Mouse (Mus musculus): ENCODE results near the gene Gm37240.
"Not testable (repeated sequence)": the region's sequence is repeated elsewhere in the genome, so short reads cannot be mapped to it uniquely, and the experiment has no call there.

The Gm37240 gene

DNA sequence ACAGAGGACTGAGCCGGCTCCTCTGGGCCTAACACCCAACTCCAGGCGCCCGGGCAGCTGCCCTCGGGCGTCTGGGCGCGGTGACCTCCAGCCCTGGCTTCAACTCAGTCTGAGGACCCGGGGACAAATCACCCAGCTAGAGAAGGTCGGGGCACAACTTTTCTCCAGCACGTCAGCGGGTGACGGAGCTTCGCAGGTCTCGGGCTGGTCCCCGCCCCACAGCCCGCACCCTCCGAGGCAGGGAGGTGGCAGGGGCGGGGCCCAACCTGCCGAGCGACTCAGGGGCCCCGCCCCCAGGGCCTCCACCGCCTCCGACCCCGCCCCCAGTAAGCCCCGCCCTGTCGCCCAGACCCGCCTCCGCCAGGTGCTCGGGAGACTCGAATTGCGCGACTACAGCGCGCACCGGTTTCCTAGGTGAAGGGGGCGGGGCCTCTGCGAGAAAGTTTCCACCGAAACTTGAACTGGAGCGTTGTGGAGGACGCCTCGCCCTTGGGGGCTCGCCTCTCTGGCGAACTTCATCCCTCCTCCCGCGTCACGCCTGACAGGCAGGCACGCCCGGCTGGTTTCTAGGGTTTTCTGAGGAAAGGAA, at the start of gene Gm37240, which contains the start of gene Glt28d2:
Gm37240 (minus strand) TSS at position 280 of the 589 bp plus-strand sequence.
Glt28d2 (minus strand) TSS at position 278 of the 589 bp plus-strand sequence.
- peak; percentile 96 for DNase-seq

DNA sequence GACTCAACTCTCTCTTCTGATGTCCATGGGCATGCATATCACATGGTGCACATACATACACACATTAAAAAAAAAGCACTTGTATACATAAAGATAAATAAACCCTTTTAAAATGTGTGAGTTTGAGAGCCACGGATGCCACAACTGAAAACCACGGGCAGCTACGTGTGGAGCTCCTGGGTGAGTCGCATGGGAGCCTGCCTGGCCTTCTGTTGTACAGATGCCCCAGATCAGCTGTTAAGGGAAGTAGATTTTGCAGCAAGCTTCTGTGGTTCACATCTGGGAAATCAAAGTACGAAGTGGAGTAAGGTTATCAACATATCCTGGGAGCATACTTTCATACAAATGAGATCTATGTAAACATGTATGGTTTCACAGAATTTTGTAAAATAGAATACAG, 46.3 kb upstream of the Gm37240 start:
- DNase-seq, result no peak

DNA sequence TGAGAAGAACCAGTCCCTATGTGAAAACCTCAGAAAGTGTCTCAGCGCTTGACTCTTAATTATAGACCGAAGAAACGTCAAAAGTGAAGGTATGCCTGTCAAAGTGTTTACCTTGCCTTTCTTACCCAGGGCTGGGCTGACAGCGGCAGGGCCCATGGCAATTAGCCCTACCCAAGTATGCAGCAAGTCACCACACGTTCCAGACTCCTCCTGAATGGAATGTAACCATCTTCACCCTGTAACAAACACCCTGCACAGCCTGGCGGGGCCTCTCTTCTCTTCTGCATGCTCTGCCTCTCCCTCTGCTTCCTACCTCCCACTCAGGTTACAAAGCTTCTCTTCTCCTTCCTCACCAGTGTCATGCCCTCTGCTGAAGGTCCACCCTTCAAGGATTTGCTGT, 44.5 kb upstream of the Gm37240 start:
- no peak for DNase-seq

DNA sequence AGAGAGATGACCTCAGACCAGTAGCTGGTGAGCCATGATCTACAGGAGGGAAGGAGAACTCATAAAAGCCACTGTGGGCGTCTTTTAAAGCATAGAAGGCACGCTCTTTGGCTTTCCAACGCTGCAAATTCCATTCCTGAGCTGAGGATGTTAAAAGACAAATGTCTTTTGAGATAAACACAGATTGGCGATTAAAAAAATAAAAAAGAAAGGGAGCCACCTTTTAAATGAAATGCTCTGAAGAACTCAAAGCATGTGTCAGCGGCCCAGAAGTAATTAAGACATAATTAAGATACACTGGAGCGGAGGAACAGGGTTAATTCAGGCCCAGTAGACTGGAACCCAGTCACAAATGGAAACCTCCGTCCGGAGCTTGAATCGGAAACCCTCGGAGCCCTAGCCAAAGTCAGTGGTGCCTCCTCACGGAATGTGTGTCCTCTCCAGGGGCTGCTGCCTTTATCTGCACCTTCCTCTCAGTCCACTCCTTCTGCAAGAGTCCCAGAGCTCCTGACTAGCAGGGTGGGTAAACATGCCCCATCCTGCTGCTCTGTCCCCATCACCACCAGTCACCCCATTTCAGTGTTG, 43.4 kb upstream of the Gm37240 start:
- no peak for DNase-seq

DNA sequence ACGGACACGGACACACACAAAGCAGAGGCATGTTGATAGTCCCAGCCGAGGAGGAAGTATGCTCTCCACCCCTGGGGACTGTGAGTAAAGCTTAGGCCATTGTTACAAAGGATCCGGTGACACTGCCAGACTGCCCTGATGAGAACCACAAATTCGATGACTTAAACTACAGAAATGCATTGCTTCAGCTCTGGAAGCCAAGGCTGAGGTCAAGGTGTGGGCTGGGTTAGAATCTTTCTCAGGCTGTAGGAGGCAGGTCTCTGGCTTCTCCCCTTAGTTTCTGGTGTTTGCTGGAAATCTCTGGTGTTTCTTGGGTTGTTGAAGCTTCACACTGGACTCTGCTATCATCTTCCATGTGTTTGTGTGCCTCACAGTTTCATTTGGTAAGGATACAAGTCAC, 42.4 kb upstream of the Gm37240 start:
- DNase-seq, result no peak

DNA sequence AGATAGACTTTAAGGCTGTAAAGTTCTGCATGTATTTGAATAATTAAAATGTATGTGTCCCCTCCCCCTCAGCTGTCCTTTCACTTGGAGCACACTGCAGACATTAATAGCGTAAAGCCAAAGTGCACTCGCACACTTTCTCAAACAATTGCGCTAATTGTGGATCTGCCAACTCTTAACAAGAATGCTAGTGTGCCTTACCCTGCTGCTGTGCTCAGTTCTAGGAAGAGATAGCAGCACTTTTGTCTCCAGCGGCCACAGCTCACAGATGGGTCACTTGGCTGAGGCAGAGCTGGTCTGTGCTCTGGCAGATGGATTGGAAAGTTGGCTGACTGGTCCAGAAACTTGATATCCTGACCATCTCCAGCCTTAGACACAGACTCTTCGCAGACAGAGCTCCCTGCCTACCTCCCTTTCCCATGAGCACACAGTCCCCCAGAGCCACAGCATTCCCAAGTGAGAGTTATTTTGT, 40.9 kb upstream of the Gm37240 start:
- DNase-seq, result no peak

DNA sequence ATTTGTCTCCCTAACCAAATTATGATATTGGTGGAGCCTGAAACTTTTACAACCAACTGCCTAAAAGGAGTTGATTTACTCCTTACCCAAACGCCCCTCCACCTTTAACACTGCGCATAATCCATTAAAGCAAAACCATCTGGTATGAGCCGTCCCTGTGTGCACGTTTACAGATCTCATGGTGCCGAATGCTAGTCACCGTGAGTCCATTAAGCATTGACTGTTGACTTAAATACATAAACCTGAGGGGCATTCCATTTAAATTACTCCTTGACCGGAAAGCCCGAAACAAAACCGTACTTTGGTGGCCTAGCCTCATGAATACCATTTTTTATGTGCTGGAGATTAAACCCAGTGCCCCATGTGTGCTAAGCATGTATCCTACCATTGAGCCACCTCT, 40.0 kb upstream of the Gm37240 start:
- DNase-seq, result no peak

DNA sequence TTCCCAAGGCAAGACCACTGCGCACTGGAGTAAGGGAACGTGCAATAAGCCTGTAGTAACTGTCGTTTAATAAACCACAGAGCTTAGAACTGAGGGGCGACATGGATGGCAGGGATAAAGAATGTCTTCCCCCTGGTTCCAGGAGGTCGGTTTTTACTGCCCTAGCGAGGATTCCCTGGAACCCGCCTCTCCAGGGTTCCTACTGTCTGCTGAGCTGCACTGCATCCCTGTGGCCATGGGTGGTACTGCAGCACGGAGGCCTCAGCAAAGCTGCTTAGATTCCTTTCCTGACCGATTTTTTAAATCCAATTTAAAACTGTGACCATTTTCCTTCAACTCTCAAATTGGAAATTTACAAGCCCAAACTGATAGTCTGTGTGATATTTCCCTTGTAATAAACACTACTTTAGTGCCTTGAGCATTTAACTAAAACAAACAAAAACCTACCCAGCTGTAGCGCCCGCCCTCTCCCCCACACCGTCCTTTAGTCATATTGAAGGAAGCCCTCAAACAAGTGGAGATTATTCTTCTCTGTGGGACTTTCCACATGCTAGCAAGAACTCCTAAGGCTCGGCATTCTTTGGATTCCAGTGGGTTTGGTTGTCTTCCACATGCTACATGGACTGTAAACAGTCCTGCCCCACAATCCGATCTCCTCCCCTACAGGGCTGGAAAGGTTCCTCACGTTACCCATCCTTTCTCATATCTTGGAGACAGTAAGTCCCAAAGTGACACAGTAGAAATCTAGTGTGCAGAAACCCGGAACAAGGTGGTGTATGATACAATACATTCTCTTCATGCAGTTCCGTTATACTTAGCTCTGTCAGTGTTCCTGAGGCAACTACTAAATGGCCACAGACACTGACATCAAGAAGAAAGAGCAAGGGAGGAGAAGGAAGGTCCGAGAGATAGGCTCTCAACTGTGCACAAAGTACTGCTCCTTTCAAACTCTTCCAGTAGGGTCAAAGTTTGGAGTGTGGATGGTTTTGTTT, 36.9 kb upstream of the Gm37240 start:
- peak; percentile 82 for DNase-seq

DNA sequence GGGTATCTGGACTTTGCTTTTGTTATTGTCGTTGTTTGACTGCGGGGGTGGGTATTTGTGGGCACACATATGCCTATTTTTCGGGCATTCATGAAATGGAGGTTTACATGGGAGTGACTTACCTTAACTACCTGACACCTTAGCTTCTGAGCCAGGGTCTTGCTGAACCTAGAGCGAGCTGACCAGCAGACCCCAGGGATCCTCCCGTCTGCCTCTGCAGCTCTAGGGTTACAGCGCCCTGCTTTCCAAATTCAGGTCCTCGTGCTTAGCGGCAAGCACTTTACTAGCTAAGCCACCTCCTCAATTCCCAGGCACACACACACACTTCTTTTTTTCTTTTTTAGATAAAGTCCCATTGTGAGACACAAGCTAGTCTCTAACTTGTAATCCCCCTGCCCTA, 36.0 kb upstream of the Gm37240 start:
- DNase-seq, result no peak

DNA sequence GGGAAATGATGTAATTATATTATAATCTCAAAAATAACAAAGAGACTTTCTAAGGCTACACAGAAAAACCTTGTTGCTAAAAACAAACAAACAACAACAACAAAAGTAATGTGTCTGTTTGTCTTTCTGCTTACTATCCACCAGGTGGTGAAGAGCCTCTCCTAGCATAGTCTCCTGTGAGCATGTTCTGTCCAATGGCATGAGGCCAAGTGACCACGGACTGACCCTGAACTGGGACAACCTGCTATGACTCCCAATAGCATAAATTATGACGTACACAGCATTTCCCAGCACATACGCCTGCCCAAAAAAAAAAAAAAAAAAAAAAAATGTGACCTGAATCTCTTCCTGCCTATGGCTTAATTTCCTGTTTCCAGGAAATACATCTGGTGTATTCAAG, 35.0 kb upstream of the Gm37240 start:
- DNase-seq, result peak; percentile 74

DNA sequence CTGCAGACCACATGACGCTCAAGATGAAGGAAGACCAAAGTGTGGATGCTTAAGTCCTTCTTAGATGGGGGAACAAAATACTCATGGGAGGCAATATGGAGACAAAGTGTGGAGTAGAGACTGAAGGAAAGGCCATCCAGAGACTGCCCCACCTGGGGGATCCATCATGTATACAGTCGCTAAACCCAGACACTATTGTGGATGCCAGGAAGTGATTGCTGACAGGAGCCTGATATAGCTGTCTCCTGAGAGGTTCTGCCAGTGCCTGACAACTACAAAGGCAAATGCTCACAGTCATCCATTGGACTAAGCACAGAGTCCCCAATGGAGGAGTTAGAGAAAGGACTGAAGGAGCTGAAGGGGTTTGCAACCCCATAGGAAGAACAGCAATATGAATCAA, 33.4 kb upstream of the Gm37240 start:
- DNase-seq, result not testable (repeated sequence)

DNA sequence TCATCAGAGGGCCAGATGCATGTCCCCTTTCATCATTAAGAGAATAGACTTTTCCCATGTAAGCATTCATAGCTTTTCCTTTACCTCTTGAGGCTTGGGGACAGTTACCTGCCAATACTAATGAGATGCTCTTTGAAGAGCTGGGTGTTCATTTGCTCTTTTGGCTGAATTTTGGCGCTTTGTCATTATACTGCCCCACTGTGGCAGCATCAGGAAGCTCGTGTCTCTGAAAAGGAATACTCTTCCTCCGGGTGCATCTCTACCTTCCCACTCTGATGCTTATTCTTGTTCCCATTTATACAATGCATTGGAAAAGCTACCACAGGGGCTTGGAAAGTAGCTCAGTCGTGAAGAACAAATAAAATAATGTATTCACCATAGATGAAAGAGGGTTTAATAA, 30.3 kb upstream of the Gm37240 start:
- peak; percentile 56 for DNase-seq

DNA sequence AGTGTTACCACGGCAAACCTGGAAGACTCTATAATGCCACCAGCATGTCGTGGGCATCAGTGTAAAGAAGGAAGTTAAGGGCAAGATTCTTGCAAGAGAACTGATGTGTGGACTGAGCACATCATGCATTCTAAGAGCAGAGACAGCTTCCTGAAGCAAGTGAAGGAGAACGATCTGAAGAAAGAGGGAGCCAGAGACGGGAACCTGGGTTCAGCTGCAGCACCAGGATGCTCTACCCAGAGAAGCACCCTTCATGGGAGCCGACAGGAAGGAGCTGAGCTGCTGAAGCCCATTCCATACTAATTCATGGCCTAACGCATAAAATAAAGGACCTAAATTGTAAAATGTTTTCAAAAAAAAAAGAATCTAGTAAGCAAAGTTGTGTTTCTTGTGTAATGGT, 27.5 kb upstream of the Gm37240 start:
- no peak for DNase-seq

DNA sequence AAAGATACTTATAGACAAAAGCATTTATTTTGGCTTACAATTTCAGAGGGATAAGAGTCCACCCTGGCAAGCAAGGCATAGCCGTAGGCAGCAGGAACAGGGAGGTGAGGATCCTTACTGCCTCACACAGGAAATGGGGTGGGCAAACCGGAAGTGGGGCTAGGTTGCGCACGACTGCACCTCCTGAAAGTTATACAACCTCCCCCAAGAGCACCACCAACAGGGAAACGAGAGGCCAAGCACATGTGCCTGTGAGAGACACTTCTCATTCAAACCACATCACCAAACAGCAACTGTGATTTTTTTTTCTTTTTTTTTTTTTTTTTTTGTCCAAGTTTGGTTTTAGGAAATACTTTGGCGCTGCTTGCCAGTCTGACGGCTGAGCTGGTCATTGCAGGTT, 19.8 kb upstream of the Gm37240 start:
- DNase-seq, result no peak

DNA sequence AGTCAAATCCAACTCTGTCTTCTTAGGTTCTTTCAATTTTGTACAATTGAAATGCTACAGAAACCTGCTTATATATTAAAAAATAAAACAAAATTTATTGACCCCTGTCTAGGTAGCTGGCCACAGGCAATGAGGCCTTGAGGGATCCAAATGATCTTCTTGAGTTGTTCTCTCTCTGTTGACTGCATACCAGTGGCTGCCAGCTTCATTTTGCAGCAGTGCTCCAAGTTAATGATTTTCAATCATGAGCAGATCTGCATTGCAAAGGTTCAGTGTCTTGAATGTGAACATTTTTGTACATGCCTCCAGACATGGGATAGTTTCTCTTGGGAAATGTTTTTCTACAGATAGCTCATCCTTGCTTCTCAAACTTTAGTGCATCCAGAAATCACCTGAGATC, 17.1 kb upstream of the Gm37240 start:
- DNase-seq, result peak; percentile 46

DNA sequence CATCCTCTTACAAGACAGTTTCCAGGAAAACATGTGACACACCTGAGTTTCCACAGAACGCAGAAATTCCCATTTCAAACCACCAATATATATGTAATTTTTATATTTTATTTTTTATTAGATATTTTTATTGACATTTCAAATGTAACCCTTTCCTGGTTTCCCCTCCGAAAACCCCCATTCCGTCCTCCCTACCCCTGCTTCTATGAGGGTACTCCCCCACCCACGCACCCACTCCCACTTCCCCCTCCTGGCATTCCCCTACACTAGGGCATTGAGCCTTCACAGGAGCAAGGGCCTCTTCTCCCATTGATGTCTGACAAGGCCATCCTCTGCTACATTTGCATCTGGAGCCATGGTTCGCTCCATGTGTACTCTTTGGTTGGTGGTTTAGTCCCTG, 7.7 kb upstream of the Gm37240 start:
- DNase-seq, result no peak

DNA sequence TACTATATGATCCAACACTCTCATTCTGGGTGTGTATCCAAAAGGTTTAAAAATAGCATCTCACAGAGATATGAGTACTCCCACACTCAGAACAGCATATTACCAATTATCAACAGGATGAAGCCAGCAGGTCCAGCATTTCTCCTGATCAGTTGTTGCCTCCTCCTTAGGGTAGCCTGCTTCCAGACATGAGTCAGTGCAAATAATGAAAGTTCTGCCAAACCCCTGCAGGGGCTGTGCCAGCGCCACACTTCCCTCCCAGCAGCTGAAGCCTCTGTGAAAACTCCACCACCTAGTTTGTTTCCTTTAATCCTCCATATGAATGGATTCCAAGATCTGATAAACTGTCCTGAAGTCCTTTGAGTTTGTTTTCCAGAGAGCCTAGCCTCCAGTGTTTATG, 4.3 kb upstream of the Gm37240 start:
- no peak for DNase-seq

DNA sequence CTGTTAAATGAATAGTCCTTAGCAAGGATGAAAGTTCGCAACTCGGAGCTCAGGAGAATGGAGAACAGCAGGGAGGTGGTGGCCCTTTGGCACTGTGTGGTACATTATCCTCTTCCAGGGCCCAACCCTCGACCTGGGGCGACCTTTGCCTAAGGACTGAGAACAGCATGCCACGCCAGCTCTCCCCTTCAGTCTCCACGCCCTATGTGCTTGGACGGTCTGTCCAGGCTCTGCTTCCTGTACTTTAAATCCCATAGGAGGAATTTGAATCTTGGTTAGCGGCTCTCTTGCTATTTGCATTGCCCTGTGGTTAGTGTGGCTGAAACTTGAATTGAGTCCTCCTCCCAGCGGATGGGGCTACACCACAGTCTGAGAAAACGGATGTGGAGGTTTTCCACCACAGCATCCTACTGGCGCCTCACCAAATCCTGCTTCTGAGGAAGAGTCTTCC, 928 bp upstream of the Gm37240 start:
- DNase-seq, result peak; percentile 71

DNA sequence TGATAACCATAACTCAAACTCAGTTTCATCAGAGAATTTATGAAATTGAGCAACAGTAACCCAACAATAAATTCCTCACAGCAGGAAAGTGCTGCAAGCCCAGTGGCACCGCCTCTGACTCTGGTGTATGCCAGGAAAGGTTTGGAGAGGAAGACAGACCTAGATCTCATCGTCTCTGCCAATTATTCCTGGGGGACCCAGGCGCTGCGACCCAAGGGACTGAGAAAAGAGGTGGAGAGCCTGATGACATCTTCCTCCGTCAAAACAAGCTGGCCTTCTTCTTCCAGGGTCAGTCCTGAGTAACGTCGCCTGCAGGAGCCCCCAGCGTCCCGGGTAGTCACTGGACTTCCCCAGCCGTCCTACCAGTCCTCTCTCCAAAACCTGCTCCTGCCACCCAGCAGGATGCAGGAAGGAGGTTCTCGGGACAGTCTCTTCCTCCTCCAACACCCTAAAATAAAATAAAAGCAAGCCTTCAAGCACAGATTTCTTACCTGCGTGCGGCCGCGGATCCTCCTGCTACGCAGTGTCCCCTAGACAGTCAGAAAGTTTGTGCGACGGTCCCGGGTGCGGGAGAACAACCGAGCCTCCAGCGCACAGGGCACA, 581 bp downstream of the Gm37240 start:
- DNase-seq, result no peak

DNA sequence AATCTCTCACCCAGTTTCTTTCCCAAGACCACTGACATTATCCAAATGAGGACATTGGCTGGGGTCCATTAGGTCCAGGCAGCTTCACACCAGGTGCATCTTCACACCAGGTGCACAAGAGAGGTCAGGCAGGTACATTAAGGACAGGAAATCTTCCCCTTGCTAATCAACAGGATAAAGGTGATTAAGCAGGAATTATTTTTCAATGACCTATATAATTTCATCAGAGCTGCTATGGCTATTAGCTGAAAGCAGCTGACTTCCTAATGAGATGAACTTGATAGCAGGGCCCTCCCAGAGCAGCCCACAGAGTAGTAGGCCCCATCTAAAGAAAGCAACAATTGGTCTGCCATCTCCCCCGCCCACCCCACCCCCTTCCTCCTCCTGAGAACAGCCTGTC, 1.4 kb downstream of the Gm37240 start:
- no peak for DNase-seq

DNA sequence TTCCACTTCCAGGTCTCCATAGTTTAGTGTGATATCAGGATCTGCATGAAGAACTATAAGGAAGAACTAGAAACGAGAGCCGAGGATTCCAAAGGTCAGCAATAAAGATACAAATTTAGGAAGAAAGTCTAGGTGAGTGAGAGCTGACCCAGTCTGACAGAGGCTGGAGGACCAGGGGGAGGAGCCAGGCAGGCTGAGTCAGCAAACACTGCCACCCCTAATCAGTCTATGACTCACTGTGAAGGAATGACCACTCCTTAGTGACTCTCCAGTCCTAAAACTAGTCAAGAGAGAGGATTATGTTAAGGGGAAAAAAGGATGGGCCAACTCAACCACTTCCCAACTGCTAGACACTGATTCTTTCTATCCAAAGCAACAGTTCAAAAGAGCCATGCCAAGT, 6.6 kb downstream of the Gm37240 start:
- peak; percentile 14 for DNase-seq

DNA sequence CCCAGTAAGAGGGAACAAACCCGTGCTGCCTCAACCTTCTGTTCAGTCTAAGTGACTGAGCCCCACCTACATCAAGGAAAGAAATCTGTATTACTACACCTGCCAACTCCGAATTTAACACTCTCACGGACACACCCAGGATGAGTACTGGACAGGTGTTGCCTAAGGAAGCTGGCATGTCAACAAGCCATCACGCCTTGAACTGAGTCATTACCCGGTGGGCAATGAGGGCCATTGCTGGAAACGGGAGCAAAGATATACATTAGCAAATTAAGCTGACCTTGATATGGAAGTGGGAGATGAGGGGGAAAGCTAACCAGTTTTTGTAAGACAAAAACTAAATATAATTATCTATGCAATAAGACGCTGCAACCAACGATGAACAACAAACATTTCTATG, 7.2 kb downstream of the Gm37240 start:
- no peak for DNase-seq

DNA sequence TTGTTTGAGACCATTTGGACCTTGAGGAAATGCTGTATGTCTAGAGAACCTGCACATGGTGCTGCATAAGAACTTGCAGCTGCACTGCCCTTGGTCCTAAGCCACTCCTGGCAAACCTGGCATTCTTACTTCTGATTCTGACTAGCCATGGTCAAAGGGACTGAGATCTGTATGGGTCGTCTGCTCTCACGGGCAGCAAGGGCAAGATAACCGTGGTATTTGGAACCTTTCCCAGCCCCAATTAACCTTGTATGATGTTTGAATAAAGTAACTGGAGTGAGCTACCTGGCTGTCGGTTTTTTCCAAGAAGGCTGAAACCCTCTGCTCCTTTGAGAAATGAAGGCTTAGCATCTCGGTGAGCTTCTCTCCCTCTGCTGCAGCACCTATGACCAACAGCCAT, 8.4 kb downstream of the Gm37240 start:
- peak; percentile 22 for DNase-seq
